Mouse (Mus musculus) brain, embryonic 14.5 days (tissue): ENCODE data around the gene Zcchc9.

ENCODE experiments used
- CTCF ChIP-seq: fragments of 200-500 bp; IDR thresholded peaks from 2 replicates; pipeline ENCODE4 v1.5.1; 2012; ENCODE audit warnings: inconsistent platforms, mild to moderate bottlenecking, moderate library complexity, borderline replicate concordance; ENCODE audit not compliant: insufficient read depth, insufficient read length; ENCODE audit errors: extremely low read depth
- POLR2A ChIP-seq: fragments of 200-500 bp; IDR thresholded peaks from 2 replicates; pipeline ENCODE4 v1.6.1; 2012; ENCODE audit warnings: mild to moderate bottlenecking, inconsistent platforms, borderline replicate concordance; ENCODE audit not compliant: poor library complexity, insufficient read depth, insufficient read length, severe bottlenecking; ENCODE audit errors: extremely low read depth

- TF ChIP-seq POLR2A, result no peak
- TF ChIP-seq CTCF, result no peak
Measured at GRCm38 (mm10) chr13:91827876-91828275, 20.4 kb upstream of the Zcchc9 start.
